Mouse (Mus musculus): ENCODE results near the gene Apela. TPM values are rescaled to one million over a fixed set of nuclear protein-coding genes. Genes with fewer than 3 reads are reported as not detected.

The Apela gene
- polyA plus RNA-seq (2017; shearing (Covaris generic)), result not detected

DNA sequence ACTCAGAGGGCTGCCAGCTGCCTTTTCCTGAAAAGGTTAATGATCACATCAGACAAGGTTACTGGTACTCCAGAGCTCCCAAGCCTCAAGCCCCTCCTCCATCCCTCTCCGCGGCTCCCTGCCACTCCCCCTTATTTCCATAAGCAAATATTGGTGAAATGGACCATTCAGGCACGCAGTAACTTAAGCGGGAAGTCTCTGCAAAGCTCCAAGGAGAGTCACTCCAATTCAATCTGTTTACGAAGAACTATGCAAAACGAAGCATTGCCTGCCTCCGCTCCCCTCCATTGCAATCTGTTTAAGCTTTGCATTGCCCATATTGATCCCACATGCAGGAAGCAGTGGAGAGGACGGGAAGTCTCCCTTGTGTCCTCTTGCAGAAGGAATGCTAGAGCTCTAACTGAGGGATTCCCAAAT lies at the start of gene Apela:
Gene Apela (minus strand): TSS at position 220 of the 417 bp plus-strand sequence.
- ATAC-seq, result no peak

DNA sequence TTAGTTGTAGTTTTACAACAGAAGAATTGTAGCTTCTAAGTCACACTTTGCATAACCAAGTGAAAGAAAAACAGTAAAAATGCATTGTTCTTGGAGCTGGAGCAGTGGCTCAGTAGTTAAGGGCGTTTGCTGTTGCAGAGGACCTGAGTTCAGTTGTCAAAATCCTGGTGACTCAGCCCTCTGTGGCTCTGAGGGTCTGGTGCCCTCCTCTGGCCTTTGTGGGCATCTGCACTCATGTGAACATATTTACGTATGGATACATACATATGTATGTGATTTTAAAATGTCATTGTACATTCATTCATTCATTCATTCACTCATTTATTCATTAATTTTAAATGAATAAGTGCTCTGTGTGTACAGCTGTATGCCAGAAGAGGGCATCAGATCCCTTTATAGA lies 48.5 kb upstream of the Apela start:
- ATAC-seq, result no peak

DNA sequence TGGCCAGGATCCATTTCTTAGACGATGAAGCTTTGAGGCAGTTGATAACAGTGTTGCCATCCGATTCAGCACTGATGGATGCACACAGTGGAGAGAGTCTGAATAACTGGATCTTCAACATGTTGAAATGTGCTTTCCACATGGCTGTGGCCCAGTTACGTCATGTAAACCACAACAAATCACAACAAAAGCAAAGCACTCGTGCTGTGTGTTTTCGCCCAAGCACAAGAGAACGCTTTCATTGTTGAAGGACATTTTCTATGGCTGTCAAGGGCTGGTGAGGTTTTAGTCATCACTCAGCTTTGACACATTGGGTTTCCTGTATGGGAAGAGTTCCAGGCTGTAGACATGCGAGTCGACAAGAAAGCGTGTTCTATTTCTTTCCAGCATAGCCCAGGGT lies 43.6 kb upstream of the Apela start:
- ATAC-seq, result no peak

- ATAC-seq, result no peak
These were observed 37.6 kb upstream of the Apela start, which contains the start of gene Gm10663 for GRCm38 (mm10) chr8:65074733-65075132. Gm10663 (plus strand) TSS chr8:65075033.

DNA sequence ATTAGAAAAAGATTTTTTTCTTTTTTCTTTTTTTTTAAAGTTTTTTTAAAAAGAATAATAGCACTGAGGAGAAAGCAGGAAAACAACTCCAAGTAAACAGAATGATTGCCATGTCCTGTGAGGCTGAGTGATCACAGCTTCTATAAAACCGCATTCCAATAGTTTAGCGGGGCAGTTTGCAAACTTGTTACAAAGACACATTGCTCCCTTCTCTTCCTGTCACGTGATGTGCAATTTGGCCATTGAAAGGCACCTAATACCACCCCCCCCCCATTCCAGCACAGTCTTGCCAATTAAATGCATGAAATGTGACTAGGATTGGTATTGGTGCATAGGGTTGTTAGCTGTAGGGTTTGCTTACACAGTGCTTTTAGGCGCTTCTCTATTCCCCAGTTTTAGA lies 33.9 kb upstream of the Apela start:
- no peak for ATAC-seq

GRCm38 (mm10) chr8:65068473-65068819 lies 31.3 kb upstream of the Apela start:
- ATAC-seq, result no peak

DNA sequence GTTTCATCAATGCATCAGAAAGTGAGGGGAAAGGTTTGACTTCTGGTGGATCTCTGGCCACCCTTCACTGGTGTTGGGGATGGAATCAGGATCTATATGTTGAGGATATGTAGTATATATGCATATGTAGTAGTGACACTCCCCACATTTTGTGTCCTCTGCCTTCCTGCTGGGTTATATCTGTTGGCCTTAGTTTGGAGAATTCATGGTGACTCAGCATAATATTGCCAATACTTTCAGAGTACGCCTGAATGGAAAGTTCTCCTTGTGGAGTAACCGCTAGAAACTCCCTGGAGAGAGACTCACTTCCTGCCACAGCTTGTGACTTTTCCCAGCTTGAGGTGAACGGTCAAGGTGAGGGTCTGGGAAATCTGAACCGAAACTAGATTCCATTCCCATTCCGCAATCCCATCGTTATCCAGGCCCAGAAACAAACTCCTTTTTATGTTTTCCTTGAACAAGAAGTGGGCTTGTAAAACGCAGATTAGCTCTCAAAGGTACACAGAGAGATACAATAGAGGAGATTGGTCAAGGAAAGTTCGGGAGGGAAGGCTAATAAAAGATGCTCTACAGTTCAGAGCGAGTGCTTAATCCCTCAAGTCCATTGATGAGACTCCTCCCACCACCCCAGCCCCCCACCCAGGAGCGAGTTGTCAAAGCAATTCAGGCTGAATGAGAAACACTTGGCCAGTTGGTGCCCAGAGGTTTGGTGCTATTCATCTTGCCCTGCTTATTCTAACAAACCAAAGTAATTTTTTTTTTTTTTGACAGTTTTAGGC lies 30.7 kb upstream of the Apela start:
- ATAC-seq, result no peak

- no peak for ATAC-seq
These were observed 29.9 kb upstream of the Apela start for GRCm38 (mm10) chr8:65067031-65067430.

- no peak for ATAC-seq
These were observed 28.5 kb upstream of the Apela start for GRCm38 (mm10) chr8:65065622-65066021.

- ATAC-seq, result no peak
These were observed 26.9 kb upstream of the Apela start for GRCm38 (mm10) chr8:65064071-65064470.

DNA sequence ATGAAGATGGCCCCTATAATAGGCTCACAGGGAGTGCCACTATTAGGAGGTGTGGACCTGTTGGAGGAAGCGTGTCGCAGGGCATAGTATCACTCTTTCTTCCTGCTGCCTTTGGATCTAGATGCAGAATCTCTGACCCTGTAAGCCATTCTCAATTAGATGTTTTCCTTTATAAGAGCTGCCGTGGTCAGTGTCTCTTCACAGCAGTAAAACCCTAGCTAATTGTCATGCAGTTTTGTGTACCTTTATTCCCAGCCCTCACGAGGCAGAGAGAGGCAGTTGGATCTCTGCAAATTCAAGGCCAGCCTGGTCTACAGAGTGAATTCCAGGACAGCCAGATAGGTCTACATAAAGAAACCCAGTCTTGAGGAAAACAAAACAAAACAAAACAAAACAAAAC lies 25.1 kb upstream of the Apela start:
- no peak for ATAC-seq

- ATAC-seq, result no peak
These were observed 19.6 kb upstream of the Apela start for GRCm38 (mm10) chr8:65056722-65057121.

DNA sequence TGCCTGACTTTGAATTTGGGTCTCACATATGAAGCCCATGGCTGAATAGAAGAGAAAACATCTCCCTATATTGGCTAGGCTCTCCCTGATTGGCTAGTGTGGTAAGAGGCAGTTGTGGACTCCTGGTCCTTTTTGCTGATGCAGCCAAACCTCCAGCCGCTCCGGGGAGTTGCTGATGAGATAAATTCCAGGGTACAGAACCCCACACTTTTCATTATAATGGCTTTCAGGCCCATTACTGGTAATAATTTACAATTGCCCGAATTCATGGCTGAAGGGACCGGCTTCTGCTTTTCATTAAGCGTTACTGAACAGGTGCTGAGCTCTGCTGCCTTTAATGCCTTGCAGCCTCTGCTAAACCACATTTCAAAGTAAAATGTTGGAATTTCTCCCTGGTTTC lies 16.8 kb upstream of the Apela start:
- no peak for ATAC-seq

- no peak for ATAC-seq
These were observed 16.4 kb upstream of the Apela start for GRCm38 (mm10) chr8:65053554-65053953.

DNA sequence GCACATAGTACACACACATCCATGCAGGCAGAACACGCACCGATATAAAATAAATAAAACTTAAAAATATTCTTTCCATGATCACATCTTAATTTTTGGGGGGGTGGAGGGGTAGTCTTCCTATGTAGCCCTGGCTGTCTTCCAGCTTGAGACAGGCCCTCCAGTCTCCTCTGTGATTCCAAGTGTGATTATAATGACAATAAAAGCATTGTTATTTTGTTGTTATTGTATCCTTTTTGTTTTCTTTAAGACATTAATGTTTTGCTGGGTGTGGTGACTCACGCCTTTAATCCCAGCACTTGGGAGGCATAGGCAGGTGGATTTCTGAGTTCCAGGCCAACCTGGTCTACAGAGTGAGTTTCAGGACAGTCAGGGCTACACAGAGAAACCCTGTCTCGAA lies 10.7 kb upstream of the Apela start:
- ATAC-seq, result no peak

- ATAC-seq, result no peak
These were observed 10.1 kb upstream of the Apela start for GRCm38 (mm10) chr8:65047193-65047592.

DNA sequence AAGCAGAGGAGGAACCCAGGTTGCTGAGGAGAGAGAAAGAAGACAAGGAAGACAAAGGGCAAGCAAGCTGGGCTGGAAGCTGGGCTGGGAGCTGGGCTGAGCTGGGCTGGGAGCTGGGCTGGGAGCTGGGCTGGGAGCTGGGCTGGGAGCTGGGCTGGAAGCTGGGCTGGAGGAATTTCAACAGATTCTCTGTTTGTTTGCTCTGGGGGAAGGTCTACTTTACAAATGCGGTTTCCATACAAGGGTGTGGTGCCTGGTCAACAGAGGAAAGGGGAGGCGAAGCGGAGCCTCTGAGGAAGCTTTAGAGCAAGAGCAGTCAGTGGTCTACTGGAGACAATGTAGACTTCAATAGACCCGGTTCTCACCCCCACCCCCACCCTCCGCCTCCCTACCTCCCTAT lies 9.4 kb upstream of the Apela start:
- ATAC-seq, result no peak

- no peak for ATAC-seq
These were observed 3.0 kb downstream of the Apela start for GRCm38 (mm10) chr8:65034136-65034535.

- ATAC-seq, result no peak
These were observed 4.1 kb downstream of the Apela start for GRCm38 (mm10) chr8:65033056-65033455.

DNA sequence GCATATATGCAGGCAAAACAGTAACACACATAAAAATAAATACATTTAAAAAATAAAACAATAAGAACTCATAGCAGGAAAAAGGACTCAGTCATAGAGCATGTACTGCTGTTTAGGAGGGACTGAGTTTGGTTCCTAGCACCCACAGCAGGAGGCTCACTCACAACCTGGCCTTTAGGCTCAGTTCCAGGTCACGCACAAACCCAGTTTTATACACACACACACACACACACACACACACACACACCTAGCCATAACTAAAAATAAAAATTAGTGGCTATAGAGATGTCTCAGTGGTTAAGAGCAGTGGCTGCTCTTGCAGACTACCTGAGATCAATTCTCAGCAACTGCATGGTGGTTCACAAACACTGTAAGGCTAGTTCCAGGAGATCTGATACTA lies 5.0 kb downstream of the Apela start:
- no peak for ATAC-seq

- no peak for ATAC-seq
These were observed 6.2 kb downstream of the Apela start for GRCm38 (mm10) chr8:65030735-65031485.

DNA sequence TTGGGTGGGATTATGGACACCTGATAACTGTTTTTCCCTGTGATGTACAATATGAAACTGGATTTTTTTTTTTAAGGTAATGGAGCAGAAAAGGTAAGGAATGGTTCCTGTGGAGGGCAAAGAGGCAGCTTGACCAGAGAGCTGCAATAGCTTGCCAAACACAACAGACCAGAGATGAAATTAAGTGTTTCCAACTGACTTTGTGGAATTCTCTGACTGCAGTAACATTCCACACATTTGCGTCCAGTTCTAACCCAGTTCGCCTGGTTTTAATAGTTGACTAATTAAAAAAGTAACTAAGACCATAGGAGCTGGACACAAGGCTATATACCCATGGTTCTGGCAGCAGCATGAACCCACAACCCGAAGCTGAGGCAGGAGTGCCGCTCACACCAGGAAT lies 7.4 kb downstream of the Apela start:
- ATAC-seq, result no peak

GRCm38 (mm10) chr8:65028959-65029686 lies 8.0 kb downstream of the Apela start:
- no peak for ATAC-seq

GRCm38 (mm10) chr8:65022485-65022884 lies 14.7 kb downstream of the Apela start:
- no peak for ATAC-seq

Data from activated CD4-positive, CD25-positive, alpha-beta regulatory T cell, adult 4 months (primary cell).